Mouse (Mus musculus): ENCODE measurements at regions not wholly inside any gene's neighbourhood (a gene's known extent, or its start where the extent isn't known, plus 50 kb on each side); places are given as distances from the start of the nearest gene placed in this dataset.
A peak's percentile ranks its signal among the peaks of the same experiment; 100 is the strongest.

- DNase-seq (ENCODE audit: low spot score in 2 of 2) = no peak
Measured at GRCm38 (mm10) chr4:80442711-80443110, 391.2 kb upstream of the Tyrp1 start.

GRCm38 (mm10) chr4:80463615-80464014 lies 370.3 kb upstream of the Tyrp1 start:
- no peak for DNase-seq (ENCODE audit: low spot score in 2 of 2)

GRCm38 (mm10) chr4:80475736-80476478 lies 358.0 kb upstream of the Tyrp1 start:
- DNase-seq (ENCODE audit: low spot score in 2 of 2) = no peak

GRCm38 (mm10) chr4:80515087-80515486 lies 318.8 kb upstream of the Tyrp1 start:
- DNase-seq (ENCODE audit: low spot score in 2 of 2) = no peak

GRCm38 (mm10) chr4:80517476-80518285 lies 316.2 kb upstream of the Tyrp1 start:
- peak; percentile 78 to 80 for DNase-seq (ENCODE audit: low spot score in 2 of 2)

GRCm38 (mm10) chr4:80518589-80518988 lies 315.3 kb upstream of the Tyrp1 start:
- DNase-seq (ENCODE audit: low spot score in 2 of 2) = no peak

- no peak for DNase-seq (ENCODE audit: low spot score in 2 of 2)
Measured at GRCm38 (mm10) chr4:80539854-80540253, 294.1 kb upstream of the Tyrp1 start.

GRCm38 (mm10) chr4:80545086-80545485 lies 288.8 kb upstream of the Tyrp1 start:
- DNase-seq (ENCODE audit: low spot score in 2 of 2) = no peak

- DNase-seq (ENCODE audit: low spot score in 2 of 2) = no peak
Measured at GRCm38 (mm10) chr4:80589438-80589837, 244.5 kb upstream of the Tyrp1 start.

GRCm38 (mm10) chr4:80628271-80628670 lies 205.7 kb upstream of the Tyrp1 start:
- DNase-seq (ENCODE audit: low spot score in 2 of 2) = peak in 1 of 2 experiments; percentile 6

GRCm38 (mm10) chr4:80629251-80629650 lies 204.7 kb upstream of the Tyrp1 start:
- DNase-seq (ENCODE audit: low spot score in 2 of 2) = no peak

GRCm38 (mm10) chr4:80630260-80630659 lies 203.7 kb upstream of the Tyrp1 start:
- no peak for DNase-seq (ENCODE audit: low spot score in 2 of 2)

GRCm38 (mm10) chr4:80631041-80631440 lies 202.9 kb upstream of the Tyrp1 start:
- DNase-seq (ENCODE audit: low spot score in 2 of 2) = no peak

- DNase-seq (ENCODE audit: low spot score in 2 of 2) = no peak
Measured at GRCm38 (mm10) chr4:80631441-80631840, 202.5 kb upstream of the Tyrp1 start.

- DNase-seq (ENCODE audit: low spot score in 2 of 2) = peak; percentile 40 to 59
Measured at GRCm38 (mm10) chr4:80638381-80638780, 195.5 kb upstream of the Tyrp1 start.
